Mouse (Mus musculus) induced T-regulatory cell, adult 2 months (primary cell): ENCODE results near the gene Fam126a.
"Not testable (repeated sequence)": the region's sequence is repeated elsewhere in the genome, so short reads cannot be mapped to it uniquely, and the experiment has no call there.

Experiments used
- DNase-seq: peaks from one replicate; pipeline ENCODE4 v3.0.0-alpha.2; 2012; ENCODE audit warnings: low read depth

Gene Fam126a

DNA sequence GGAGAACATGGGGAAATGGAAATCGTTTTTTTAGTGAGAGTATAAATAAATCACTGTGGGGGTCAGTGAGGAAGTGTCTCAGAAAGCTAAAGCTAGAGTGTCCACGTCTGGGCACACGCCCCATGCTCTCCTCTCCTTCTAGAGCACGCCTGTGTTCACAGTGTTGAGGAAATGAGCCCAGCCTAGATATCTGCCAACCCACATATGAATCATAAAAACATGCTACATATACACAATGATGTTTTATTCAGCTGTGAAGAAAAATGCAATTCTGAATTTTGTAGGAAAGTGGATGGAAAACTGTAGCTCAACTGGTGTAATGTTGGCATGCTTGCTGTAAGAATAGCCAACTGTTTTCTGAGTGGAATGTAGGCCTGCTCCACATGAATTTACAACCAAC is 130.3 kb downstream of the Fam126a start:
- no peak for DNase-seq

DNA sequence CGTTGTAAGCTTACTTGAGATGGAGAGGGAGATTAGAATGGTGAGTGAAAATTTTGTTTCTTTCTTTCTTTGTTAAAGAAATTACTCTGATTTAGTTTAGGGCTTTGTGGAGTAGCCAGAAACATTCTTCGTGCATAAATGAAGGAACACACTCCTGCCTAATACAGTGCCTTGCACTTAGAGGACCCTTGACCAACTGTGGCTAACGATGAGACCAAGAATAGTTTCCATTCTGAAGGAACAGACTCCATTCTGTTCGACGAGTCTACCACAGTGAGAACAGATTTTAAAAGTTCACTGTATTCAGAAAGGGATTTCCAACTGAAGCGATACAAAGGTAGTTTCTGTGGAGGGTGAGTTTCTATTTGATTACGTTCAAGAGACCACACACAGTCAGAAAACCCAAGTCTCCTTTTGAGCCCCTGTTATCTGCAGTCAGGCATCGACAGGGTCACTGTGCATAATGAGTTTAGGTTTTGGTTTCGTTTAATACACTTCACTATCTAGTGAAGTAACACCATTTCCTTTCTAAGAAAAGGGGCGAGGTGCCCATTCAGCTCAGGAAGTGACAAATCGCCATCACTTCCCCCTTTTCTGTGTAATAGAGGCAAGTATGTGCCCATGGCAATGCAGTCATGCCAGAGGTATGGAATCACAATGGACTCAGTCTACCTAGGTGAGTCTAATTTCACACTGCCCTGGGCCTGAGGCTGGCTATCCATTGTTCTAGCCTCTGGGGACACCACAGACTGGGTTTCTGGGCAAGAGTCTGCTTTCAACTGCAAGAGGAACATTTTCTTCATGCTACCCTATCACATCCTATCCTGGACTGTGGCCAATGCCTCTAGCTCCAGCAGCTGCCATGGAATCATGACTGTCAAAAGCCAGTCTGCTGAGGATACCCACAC is 136.4 kb downstream of the Fam126a start:
- DNase-seq = peak; percentile 79

- no peak for DNase-seq
Observed at GRCm38 (mm10) chr5:23893156-23893863, 137.2 kb downstream of the Fam126a start.

DNA sequence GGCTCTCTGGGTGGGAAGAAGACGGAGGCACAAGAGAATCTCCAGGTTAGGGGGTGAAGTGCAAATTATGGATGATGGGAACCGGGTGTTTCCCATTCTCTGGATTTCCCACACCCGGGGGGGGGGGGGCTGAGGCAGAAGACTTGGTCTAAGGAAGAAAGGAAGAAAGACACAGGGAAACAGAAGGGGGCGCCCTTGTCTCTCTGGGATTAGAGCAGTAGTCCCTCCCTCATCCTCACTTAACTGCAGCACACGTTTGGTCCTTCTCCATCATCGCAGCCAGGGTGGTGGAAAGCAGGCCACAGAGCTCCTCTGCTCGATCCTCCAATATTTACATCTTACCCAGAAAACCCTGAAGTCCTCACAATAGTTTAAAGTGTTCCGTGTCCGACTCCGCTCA is 139.8 kb downstream of the Fam126a start:
- peak; percentile 60 for DNase-seq

- no peak for DNase-seq
Observed at GRCm38 (mm10) chr5:23889461-23889860, 141.0 kb downstream of the Fam126a start.

DNA sequence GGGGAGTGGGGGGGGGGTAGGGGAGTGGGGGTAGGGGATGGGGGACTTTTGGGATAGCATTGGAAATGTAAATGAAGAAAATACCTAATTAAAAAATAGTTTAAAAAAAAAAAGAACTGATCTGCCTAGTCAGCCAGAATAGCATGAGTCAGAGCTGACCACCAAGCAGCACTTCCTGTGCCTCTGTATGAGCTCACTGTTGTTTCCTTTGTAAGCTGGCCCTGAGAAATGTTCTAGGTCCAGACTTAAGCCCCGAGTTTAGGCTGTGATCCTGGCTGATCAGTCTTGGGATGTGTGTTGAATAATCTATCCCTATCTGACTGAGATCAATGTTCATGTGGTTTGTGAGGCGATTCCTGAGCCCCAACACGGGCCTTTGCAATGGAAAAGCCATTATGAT is 143.4 kb downstream of the Fam126a start:
- DNase-seq = no peak

GRCm38 (mm10) chr5:23874457-23874856 is 156.0 kb downstream of the Fam126a start:
- peak; percentile 72 for DNase-seq

- DNase-seq = no peak
Observed at GRCm38 (mm10) chr5:23872586-23872985, 157.9 kb downstream of the Fam126a start.

DNA sequence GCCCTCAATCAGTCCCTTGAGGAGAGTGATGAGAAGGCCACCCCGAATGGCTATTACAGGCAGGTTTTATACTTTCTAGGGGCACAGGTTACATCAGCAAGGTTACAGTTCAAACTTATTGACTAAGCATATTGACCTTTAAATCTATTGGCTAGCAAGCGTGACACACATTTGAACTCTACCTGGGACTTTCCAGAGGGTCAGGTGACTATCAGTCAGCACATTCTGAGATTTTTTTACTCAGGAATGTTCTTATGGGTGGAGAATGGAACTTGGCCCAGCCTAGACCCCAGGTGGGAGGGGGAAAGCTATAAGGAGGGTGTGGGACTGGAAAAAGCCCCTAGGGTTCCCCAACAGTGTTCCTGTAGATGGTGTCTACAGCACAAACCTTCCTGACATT is 159.2 kb downstream of the Fam126a start:
- DNase-seq = not testable (repeated sequence)

DNA sequence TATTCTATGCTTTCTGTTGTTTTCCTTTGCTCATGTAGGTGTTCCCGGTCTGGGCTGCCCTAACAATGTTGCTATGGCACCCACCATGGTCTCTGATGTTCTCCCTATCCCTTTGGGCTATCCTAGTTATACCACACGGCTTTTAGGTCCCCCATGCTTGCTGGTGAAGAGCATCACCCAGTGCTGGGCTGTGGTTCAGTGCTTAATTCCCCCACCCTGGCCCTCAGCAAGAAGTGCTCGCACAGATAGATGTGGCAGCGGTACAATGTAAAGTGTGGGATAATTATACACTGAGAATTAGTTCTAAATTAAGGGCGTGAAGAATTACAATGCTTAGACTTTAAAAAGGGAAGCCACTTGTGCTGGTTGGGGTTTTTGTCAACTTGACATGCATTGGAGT is 164.5 kb downstream of the Fam126a start:
- no peak for DNase-seq
